Mouse (Mus musculus) retina, postnatal 1 day (tissue): ENCODE measurements around the gene Igf2.

Source experiments
- DNase-seq: peaks from one replicate; pipeline ENCODE4 v3.0.0-alpha.2; 2012

Igf2 gene

DNA sequence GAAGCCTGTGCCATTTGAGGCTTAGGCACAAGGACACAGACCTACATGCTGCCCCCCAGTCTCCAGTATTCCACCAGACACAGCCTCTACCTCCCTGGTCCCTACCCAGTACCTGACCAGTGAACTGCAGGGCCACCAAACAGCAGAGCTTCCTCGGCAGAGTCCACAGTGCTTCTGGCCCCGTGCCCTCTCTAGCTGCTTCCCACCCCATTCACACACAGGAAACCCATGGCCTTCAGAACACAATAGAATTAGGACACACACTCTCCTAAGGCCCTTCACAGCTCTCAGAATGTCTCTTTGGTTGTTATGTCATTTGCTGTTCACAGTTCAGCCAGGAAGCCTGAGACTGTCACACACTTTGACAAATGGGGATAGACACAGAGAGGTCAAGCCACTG is at the start of gene Igf2:
Gene Igf2 (minus strand): TSS at position 158 of the 400 bp plus-strand sequence.
- no peak for DNase-seq

DNA sequence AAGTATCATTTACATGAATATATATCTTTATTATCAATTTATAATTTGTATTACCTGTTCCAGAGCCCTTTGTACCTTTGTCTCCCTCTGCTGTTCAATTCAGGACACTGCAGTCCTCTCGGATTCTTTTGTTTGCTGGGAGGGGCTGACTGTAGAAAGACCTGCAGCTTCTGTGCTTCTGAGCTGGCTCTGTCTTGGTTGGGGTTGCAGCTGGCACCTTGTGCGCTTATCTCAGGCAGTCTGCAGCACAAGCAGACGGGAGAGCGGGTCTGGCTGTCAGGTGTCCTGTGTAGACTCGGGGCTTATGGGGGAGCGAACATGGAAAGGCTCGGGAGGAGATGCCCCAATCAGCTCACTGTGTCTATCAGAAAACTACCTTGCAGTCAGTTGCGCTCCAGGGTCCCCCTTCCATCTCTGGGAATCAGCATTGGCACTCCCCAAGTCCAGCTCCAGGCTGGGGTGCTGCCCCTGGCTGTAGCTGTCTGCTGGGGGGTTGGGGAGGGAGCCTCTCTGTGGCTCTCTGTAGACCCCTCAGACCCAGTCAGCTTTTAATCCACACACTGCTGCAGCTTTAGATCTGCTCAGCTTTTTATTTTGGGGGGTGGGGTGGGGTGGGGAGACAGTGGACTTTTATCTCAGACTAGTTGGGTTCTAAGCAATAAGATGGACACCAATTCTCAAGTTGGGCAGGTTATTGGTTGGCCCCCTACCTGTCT is 48.3 kb upstream of the Igf2 start:
- peak; percentile 80 for DNase-seq

DNA sequence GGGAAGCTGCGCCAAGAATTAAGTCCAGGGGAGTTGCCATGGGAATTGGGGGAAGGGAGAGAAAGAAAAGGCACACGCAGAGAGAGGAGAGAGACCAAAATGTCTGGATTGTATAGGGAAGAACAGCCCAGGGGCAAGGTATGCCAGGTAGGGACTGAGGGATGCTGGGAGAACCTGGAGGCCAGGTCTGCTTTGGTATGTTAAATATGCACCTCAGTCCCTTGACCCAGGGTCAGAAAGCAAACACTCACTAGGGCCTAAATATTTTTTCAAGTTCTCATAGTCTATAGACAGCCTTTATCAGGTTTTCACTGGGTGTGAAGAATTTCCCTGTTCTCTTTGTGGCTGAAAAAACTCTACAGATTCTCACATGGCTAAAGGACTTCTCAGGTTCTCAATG is 40.3 kb upstream of the Igf2 start:
- DNase-seq = no peak

DNA sequence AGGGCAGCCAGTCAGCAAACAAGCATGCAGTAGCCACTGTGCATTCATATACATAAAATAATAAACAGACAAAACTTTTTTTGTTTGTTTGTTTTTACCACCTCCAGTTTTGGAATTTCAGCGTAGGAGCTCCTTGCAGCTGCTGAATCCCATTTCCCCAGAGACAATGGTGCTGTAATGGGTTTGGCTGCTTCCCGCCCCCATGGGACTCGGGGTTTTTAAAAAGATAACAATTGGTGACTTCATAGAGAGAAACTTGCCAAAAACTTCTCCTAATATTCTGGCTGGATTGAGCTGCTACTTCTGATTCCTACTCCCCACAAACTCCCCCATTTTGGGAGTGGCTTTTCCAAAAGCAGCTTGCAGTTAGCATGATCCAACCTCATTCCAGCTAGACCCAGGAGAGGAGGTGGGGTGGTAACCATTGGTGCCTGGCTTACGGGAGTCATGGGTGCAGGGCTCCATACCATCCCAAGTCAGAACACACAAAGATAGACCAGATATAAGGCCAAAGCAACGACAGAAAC is 32.8 kb upstream of the Igf2 start:
- no peak for DNase-seq

DNA sequence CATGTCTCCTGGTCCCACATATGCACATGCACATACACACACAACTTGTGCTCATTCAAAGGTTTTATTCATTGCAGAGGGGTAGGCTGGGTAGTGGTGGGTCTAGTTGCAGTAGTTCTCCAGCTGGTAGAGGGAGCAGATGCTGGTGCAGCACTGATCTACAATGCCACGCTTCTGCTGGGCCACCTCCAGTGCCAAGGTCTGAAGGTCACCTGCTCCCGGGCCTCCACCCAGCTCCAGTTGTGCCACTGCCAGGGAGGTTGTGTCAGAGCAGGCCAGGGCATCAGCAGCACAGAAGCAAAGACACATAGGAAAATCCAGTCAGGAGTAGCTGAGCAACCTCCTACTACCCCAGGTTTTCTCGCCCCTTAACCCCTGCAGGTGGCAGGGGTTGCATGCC is 12.0 kb upstream of the Igf2 start:
- no peak for DNase-seq

DNA sequence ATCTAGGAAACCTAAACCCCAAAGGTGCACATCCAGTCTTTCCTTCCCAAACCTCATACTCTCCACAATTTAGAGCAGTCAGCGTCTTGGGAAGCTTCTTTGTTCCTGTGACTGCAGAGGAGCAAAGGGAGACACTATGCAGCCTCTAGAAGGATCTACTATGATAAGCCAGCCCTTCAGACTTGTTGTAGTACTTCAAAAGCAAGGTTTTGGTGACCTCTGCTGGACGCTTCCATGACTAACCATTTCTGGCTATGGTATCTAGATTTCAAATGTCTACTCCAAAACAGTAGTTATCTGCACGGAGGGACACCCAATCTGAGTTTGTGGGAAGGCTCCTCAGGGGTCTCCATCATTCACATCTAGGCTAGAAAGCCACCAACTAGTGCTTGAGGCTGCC is 9.0 kb upstream of the Igf2 start:
- DNase-seq = peak; percentile 80

DNA sequence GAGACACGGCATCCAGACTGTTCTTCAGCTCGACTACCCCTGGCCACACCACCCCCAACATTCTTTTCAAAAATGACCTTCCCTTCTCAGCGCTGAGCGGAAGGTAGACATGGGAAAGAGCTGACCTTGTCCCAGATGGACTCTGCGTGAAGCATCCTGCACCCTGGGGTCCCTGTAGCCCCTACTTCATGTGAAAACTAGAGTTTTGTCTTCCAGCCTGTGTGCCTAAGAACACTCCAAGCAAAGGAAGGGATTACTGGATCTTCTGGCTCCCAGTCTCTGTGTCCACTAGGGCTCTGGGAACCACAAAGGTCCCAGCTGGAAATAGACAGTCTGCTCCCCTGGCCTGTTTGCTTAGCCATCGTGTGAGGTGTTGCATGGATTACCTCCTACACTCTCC is 8.5 kb upstream of the Igf2 start:
- DNase-seq = no peak

DNA sequence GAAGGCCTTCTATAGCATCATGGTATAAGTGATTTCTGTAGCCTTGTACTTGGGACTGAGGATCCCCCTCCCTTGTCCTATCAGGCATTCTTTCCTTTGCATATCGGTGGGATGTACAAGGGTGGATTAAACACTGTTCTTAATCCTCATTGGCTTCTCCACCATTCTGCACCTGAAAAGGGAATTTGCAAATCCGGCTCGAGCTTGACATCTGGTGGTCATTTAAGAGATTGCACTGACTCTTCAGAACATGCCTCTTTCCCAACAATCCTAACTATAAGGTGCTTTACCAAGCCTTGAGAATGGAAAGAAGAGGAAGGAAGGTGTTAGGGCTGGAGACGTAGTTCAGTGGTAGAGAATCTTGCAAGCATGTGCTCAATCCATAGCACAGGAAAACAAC is 5.5 kb upstream of the Igf2 start:
- DNase-seq = peak; percentile 72

DNA sequence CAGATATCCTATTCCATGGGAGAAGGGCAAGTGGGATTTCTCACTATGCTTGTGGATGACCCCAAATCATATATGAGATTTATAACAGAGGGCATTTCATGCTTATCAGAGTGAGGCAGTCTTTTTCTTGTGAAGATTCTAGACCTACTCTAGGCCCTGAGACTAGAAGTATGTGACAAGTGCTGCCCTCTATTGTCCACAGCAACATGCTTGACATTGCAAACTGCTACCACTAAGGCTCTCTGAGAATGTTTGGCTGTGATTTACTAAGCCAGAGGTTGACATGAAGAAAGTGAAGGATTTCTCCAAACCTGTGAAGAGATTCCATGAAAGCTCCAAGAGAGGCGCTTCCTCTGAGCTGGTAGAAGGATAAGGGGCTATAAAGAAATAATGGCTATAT is 4.5 kb upstream of the Igf2 start:
- no peak for DNase-seq

DNA sequence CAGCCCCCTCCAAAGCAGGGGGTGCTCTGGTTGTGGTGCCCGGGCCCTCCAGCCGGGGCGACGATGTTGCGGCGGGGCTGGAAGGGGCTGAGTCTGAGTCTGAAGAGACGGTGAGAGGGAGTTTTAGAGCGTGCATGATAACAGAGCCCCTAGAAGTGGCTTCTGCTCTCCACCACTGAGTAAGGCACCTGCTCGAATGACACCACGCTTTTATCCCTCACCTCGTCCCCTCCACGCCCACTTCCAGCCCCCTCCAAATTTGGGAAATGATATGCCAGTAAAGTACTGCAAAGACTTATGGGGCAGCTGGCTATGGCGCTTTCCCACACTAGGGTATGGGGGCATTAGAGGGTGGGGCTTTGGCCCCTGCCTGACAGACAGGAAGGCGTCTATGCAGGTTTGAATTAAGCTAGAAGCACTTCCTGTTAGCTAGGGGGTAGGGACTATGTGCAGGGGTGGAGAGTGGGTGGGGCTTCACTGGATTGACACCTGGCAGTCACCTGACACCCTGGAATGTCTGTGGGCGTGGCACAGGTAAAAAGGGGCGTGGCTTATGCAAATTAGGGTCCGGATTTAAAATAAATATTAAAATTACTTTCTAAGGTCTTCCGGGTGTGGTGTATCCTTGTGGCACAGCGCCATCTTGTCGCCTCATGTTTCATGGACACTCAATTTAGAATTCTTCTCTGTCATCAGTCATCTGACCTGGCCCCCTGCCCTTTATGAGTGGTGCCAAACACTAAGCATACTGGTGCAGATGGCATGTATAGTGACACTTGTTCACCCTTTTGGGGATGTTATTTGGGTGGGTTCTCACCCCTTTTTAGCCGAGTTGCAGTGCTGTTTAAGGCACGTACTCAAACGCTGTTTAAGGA is 3.4 kb upstream of the Igf2 start, which contains the start of gene Gm49394:
Gene Gm49394 (minus strand): TSS at position 192 of the 875 bp plus-strand sequence.
- no peak for DNase-seq

DNA sequence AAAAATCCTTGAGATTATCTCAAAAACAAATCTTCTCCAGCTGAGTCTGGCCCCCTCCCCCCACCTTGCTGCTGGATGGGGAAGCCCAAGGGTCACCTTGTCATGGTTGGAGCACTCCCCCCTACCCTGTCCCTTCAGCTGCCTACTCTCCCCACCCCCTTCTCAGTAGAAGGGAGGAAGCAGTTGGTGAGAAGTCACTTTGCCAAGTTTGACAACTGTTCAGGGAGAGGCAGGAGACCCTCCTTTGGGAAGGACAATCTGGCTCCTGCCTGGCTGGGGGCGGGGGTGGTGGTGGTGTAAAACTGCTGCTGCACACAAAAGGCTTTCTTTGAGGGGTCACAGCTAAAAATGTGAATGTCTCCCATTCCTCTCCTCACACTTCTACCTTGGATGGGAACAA is 1.7 kb upstream of the Igf2 start:
- DNase-seq = no peak

DNA sequence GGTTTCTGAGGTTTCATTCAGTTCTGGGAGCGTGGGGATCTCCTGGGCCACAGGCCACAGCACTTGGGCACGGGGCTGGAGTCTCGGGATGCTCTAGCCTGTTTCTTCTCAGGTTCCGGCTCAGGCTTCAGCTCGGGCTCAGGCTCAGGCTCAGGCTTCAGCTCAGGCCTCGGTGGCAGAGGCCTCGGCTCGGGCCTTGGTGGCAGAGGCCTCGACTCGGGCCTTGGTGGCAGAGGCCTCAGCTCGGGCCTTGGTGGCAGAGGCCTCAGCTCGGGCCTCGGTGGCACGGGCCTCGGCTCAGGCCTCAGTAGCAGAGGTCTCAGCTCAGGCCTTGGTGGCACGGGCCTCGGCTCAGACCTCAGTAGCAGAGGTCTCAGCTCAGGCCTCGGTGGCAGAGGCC is 905 bp upstream of the Igf2 start:
- DNase-seq = no peak

DNA sequence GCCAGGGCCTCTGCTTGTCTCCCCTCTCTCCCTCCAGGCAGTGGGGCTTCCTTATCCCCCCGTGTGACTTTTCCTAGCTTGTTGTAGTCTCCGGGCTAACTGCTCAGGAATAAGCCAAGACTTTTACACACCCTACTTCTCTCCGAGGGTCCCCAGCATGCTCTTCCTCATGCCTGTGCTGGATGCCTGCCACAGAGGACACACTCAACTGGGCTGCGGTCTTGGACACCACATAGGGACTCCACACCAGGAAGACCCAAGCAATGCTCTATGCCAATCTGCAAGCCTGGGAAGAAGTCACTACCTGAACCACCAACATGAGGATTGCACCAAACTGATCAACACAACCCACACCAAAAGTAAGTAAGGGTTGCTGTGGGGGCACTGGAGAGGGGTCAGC is 507 bp downstream of the Igf2 start:
- DNase-seq = no peak

DNA sequence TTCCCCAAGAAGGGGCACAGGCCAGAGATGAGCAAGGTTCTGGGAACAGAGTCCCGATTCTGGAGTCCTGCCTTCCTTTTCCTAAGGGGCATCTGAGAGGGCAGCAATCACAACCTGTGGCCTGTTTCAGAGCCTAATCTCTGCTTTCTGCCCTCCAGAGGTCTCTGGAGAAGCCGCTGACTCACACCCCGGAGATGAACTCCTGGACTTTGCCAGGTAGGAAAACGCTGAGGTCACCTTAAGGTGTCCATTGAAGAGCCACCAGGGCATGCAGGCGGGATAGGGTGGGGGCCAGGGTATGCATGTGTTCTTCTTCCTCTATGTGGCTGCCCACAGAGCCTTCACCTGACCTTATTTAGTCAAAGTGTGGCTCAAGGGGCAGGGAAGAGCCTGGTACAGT is 1.3 kb downstream of the Igf2 start:
- no peak for DNase-seq

DNA sequence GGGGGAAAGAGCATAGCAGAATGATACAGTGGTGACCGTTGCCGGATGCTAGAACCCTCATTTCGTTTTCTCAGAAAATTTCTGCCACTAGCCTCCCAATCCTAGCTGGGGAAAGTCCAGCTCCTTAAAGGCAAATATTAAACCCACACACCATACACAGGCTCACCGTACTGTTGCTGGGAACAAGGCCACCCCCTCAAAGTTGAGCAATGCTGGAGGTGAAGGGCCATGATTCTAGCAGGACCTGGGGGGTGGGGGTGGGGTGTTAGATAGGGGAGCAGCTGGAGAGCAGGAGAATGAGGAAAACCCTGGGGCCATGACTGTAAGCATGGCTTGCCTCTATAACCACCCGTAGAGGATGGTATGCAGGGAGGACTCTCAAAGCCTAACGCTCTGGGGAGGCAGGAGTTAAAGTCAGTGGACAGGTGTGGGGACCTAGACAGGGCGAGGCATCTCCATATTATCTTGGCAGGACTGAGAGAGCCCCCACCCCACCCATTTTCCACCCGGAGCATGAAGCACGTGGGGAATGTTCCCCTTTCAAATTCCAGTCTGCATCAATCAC is 2.1 kb downstream of the Igf2 start:
- no peak for DNase-seq

DNA sequence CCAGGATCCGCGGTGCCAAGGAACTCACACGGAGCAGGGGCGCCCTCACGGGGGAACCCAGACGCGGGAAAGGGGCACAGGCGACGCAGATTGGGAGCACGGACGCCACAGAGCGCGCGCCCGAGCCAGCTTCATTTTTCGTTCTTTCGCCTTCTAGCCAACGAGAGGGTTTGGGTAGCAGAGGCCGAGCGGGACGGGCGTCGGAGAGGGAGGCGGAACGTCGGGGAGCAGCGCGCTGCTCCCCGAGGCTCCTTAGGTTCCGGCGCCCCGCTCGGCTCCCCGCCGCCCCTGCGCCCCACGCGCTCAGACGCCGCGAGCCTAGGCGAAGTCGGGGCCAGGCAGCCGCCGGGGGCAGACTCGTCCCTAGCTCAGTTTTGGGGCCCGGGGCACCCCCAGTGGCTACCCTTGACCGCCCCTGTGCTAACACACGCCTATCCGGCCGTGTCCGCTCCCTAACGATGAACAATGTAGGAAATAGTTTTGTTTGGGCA is 2.6 kb downstream of the Igf2 start:
- peak; percentile 53 for DNase-seq

DNA sequence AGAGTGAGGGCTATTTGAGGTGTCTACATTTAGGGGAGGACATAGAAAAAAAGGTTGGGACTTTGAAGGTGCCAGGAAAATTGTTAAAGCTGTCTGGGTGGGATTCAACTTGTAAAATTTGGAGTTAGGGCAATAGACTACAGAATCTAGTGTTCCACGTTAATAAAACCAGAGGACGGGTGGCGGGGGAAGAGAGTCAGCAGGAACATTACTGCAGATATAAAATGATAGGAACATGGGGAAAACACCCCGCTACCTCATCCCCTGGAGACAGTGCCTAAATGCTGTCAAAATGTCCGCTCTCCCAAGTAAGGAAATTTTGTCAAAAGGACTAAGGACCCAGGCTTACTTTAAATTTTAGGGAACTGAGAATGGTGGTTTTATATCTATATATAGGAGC is 3.5 kb downstream of the Igf2 start:
- DNase-seq = no peak

DNA sequence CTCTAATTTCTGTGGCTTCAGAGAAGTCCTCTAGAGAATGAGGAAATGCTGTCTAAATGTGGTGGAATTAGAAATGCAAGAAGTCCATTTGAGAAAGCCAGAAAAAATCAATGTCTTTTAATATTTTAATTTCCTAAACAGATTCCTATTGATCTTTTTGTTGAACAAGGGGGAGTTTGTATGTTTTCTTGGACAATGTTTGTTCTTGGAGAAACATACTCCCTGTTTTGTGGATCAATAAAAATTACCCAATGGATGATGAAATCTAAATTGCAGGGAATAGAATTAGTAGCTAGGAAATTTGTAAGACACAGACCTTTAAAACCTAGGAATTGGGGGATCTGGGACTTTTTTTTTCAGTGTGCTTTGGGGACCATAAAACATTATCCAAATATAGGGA is 4.8 kb downstream of the Igf2 start:
- no peak for DNase-seq

DNA sequence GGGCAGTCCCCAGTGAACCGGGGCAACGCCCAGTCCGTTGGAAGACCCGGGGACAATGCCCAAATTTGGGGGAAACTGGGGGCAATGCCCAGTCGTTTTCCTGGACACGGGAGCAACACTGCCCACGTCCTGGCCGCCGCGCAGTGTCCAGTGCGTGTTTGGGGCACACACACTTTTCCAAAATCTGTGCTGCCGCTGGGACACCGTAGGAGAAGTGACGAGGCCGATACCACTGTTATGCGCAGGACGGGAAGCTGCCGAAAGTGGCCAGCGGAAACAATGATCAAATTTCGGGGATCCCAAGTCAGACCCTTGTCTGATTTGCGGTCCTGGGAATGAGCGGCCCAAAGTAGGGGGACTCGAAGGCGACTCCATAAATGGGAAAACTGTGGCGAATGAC is 5.6 kb downstream of the Igf2 start:
- no peak for DNase-seq

DNA sequence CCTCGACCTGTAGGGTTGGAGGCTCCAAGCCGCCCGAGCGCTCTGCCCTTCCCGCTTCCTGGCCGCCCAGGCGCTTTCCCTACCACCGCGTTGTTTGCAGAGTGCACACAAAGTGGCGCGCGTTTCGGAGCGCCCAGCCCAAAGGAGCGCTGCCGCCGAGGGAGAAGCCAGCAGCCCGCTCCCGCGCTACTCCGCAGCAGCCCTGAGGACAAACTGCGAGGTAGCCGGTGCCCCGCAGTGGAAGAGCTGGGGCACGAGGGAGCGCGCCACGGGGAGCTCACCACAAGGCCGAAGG is 6.0 kb downstream of the Igf2 start:
- peak; percentile 65 for DNase-seq

DNA sequence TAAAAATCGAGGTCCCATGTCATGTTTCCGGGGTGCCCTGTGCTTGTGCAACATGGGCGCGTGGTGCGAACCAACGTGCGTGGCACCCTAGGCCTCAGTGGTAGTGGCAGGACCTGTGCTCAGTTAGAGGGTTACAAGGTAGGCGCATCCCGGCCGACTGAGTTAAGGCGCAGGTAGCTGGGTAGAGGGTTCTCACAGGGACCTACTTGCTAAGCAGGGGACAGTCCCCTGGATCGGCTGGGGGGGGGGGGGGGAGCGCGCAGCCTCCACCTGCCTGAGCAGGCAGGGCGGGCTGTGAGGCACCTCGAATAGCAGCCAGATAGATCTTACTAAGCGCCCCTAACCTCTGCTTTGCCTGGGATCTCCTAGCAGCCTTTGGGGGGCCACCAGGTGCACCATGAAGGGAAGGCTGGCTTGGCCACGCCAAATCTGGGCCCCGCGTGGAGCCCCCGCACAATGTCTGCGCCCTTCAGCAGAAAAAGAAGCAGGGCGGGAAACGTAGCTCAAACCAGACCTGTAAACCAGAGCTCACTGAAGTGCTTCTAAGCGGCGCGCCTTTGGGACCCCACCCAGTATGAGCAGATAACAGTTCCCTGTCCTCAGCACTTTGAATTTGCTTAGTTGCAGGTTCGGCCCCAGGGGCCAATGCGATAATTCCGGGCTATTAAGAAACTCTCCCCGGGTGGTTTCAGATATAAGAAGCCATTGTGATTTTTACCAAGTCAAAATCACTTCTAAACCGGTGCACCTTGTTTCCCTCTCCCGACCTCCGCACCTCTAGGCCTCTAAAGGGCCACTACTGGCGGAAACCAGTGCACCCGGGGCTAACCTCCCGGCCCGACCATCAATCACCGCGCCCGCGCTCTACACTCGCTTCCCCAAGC is 6.6 kb downstream of the Igf2 start:
- no peak for DNase-seq

DNA sequence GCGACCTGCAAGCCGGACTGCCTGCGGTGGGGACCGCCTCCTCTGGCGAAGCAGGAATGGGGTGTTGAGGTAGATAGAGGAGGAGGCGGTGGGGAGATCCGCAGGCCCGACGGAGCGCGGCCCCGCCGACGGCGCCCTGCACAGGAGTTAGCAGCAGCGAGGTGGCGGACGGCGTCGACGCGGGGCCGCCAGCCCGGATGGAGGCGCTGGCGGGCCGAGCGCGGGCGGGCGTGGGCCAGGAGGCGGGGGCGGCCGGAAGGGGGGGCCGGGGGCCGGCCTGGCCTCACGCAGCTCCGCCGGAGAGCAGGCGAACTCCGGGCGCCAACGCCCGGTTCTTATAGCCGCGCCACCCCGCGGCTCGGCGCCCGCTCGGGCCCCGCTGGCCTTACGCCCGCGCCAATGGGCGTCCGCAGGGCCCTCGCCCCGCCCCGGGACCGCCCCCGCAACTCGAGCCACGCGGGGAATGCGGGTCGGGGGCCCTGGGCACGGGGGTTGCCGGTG is 7.4 kb downstream of the Igf2 start:
- DNase-seq = peak; percentile 71
